Mouse (Mus musculus) right cerebral cortex, adult 2 months (tissue): Measurements from ENCODE around the gene Gapt.
A peak's percentile ranks its signal among the peaks of the same experiment; 100 is the strongest.
"Not testable (repeated sequence)": the region's sequence is repeated elsewhere in the genome, so short reads cannot be mapped to it uniquely, and the experiment has no call there.

Source experiments
- DNase-seq, 2 experiments: peaks; one replicate each; pipeline ENCODE4 v3.0.0; 2021 to 2022; ENCODE audit warnings: low spot score in 2 of 2

Gapt gene

DNA sequence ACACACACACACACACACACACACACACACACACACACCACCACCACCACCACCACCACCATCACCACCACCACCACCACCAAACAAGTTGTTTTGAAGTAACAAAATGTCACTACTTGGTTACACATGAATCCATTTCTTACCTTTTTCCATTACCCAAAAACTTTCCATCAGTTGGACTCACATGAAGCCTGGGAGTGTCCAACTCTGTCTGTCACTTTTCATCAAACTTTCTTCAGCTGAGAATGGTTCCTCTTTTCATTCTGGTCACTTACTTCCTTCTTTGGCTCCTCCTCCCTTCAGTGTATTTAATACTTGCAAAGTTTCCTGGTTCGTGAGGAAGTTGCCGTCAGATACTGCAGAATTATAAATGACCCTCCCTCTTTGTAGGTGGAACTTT is at the start of gene Gapt:
Gene Gapt, minus strand, starts transcription at position 259 of the 400 bp plus-strand sequence.
- no peak for DNase-seq

DNA sequence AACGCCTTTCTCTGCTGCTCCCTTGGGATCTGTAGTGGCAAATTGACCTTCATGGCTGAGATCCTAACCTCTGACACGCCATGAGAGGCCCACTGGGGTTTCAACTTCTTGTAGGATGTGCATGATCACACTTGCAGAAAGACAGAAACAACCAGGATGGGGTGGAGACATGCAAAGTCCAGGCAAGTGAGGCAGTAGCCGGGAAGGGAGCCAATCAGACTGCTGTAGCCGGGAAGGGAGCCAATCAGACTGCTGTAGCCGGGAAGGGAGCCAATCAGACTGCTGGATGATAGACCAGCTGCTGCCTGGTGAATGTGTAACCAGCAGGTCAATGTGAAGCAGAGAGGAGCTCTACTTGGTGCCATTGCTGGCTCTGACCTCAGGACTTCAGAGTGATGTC is 49.2 kb upstream of the Gapt start:
- DNase-seq, result no peak

GRCm38 (mm10) chr13:110404686-110405085 is 47.7 kb upstream of the Gapt start:
- DNase-seq, result not testable (repeated sequence)

- no peak for DNase-seq
These were observed 47.1 kb upstream of the Gapt start for GRCm38 (mm10) chr13:110404059-110404458.

GRCm38 (mm10) chr13:110401877-110402276 is 44.9 kb upstream of the Gapt start:
- DNase-seq, result no peak

GRCm38 (mm10) chr13:110401443-110401842 is 44.4 kb upstream of the Gapt start:
- no peak for DNase-seq

DNA sequence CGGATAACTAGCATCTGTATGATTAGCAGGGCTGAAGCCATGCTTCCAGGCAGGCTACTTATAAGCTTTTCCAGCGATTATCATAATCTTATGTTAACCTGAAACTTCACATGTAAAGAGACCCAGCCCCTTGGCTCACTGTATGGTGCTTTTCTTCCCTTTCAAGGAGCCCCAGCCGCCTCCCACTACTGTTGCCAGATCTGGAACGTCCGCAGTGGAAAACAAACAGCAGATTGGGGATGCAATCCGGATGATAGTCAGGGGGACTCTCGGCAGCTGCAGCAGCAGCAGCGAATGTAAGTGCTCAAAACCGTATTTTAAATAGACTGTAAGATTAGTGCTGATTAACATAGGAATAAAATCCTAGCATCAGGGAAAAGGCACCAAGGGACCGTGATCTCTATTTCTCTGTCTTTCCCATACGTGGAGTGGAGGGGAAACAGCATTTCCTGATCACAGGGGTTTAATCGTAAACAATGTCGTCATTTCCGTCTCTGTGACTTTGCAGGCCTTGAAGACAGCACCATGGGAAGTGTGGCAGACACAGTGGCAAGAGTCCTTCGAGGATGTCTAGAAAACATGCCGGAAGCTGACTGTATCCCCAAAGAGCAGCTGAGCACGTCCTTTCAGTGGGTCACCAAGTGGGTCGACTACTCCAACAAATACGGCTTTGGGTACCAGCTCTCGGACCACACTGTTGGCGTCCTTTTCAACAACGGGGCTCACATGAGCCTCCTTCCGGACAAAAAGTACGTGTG is 41.7 kb upstream of the Gapt start:
- DNase-seq, result peak; percentile 27 to 28

DNA sequence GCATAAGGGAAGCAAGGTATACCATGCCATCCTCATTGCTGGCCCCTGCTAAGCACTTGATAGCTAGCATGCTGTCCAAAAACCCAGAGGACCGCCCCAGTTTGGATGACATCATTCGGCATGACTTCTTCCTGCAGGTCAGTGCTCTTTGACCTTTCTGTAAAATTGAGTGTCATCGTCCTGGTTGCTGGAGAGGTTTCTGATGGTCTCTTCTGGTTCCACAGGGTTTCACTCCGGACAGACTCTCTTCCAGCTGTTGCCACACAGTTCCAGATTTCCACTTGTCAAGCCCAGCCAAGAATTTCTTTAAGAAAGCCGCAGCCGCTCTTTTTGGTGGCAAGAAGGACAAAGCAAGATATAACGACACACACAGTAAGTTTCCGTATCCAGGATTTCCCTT is 40.8 kb upstream of the Gapt start:
- peak; percentile 13 to 16 for DNase-seq

- DNase-seq, result peak in 1 of 2 experiments; percentile 20
These were observed 39.1 kb upstream of the Gapt start for GRCm38 (mm10) chr13:110395916-110396685.

GRCm38 (mm10) chr13:110395179-110395794 is 38.3 kb upstream of the Gapt start:
- DNase-seq, result peak in 1 of 2 experiments; percentile 15

GRCm38 (mm10) chr13:110394291-110395178 is 37.5 kb upstream of the Gapt start, which contains the start of gene Plk2:
Plk2 (plus strand) TSS chr13:110395046.
- peak; percentile 95 to 97 for DNase-seq

- no peak for DNase-seq
These were observed 35.6 kb upstream of the Gapt start for GRCm38 (mm10) chr13:110392631-110393030.

GRCm38 (mm10) chr13:110392210-110392609 is 35.2 kb upstream of the Gapt start:
- DNase-seq, result peak; percentile 87 to 89

DNA sequence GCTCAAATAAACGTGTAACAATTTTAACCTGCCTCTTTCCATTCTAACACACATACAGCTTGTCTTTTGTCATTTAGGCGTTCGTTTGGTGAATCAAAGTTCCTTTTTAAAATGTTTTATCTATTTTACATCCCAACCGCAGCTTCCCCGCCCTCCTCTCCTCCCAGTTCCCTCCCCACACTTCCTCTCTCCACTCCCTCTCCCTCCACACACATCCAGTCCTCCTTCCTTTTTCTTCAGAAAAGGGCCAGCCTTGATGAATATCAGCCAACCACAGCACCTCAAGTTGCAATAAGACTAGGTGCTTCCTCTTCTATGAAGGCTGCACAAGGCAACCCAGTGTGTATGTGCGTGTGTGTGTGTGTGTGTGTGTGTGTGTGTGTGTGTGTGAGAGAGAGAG is 27.5 kb upstream of the Gapt start:
- no peak for DNase-seq

DNA sequence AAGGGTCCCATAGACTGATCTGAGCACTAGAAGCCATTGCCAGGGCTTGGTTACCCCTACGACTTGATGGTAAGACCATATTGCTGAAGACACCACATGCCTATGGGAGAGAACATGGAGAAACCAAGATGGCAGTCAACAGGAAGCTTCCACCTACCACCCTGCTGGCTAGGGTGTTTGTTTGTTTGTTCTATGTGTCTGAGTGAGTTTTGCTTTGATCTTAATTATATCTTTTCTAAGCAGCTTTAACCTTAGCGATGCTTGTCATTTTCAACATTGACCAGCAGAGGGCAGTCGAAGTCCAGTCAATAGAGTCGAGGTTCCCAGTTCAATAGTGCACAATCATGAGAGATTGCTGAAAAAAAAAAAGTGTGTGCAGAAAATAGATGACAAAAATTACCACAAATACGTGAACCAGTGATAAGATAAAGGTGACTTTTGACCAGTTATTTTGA is 25.5 kb upstream of the Gapt start:
- peak; percentile 39 to 64 for DNase-seq

GRCm38 (mm10) chr13:110369673-110370072 is 12.7 kb upstream of the Gapt start:
- DNase-seq, result no peak

- peak; percentile 69 to 75 for DNase-seq
These were observed 11.6 kb upstream of the Gapt start for GRCm38 (mm10) chr13:110368556-110369040.

GRCm38 (mm10) chr13:110367961-110368555 is 11.1 kb upstream of the Gapt start:
- DNase-seq, result no peak

- DNase-seq, result no peak
These were observed 9.5 kb upstream of the Gapt start for GRCm38 (mm10) chr13:110366477-110366876.

DNA sequence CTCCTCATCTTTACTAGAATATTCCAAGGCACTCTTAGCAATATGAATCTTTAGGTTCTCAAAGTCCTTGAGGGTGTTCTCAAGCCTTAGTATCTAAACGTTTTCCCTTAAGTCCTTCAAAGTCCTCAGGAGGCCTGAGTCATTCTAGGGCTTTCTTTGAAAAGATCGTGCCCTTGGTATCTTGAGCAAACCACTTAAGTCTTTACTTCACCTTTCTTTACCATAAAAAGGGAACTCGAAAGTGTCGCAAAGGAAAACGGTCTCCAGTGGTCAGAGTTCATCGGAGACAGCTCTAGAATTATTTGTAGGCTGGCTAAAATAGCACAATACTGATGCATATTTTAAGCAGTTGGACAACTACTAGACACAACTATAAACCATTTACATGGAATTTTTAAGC is 6.7 kb upstream of the Gapt start:
- no peak for DNase-seq

DNA sequence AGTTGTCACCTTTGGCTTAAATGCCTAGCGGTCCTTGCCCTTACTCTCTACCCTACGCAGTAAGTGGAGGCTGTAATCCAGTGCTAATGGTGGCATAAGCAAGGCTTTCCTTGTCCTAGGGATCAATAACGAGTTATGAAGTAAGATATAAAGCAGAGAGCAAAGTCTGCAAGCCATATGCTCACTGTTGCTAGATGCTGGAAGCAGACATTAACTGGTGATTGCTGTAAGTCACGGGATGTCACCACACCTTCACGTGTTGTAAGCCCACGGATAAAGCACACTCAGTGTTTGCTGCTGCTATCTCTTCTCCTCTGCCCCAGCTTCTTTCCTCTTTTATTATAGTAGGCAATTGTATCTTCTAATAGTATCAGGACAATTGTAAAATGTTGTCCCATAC is 5.9 kb downstream of the Gapt start:
- no peak for DNase-seq
